Mouse (Mus musculus) cerebellum, postnatal 4 days (tissue): ENCODE results near the gene Slc2a6.

Experiments
- DNase-seq, 2 experiments: peaks; one replicate each; pipeline ENCODE4 v3.0.0; 2022; ENCODE audit warnings: low spot score in 2 of 2, mixed read lengths in 1 of 2

Gene Slc2a6

GRCm38 (mm10) chr2:27036003-27036402 is 8.2 kb upstream of the Slc2a6 start:
- DNase-seq = no peak

DNA sequence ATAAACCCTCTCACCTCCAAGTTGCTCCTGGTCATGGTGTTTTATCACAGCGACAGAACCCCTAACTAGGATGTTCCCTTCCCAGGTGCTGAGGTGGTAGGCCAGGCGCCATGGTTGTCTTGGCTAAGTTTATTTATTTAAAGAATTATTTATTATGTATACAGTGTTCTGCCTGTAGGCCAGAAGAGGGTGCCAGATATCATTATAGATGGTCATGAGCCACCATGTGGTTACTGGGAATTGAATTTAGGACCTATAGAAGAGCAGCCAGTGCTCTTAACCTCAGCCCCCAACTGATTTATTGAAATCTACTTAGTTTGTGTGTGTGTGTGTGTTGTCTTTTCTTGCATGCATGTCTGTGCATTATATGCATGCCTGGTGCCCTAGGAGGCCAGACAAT is 4.6 kb upstream of the Slc2a6 start:
- no peak for DNase-seq

DNA sequence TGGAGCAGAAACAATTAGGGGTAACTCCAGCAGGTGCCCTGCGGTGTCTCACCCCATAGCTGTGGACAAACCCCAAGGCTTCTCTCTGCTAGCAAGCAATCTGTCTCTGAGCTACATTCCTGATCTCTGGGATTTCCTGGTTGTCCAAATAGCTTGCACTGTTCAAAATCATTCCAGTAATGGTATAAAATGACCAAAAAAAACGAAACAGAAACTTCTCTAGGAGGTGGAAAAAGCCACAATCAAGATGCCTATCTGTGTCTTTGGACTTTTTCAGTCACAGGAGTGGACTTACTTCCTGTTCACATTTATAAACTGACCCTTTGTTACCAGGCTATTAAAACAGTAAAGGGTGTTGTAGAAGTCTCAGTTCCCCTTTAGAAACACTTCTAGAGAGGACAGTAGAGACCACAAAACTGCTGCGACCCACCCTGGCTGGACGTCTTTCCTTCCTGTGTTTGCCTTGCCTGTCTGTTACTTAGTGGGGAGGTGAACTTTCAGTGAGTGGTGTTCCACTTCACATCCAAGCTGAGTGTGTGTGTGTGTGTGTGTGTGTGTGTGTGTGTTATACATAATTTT is 728 bp upstream of the Slc2a6 start:
- DNase-seq = no peak

GRCm38 (mm10) chr2:27026857-27027617 is 761 bp downstream of the Slc2a6 start:
- no peak for DNase-seq

DNA sequence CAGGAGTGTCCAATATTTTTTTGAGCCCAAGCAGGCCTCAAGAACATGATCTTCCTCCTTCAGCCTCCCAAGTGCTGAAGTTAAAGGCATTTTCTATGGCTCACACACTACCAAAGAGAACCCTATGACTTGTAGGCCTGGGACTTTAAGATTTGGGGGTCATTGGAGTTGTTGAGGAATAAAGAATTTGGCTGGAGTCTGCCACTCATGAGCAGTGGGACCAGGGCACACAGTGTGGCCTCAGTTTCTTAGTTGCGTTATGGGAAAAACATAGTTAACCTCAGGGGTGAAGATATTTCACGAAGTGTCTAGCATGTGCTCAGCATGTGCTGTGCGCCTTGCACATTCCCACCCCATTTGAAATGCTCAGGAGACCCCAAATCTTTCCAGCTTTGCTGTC is 1.5 kb downstream of the Slc2a6 start:
- no peak for DNase-seq

DNA sequence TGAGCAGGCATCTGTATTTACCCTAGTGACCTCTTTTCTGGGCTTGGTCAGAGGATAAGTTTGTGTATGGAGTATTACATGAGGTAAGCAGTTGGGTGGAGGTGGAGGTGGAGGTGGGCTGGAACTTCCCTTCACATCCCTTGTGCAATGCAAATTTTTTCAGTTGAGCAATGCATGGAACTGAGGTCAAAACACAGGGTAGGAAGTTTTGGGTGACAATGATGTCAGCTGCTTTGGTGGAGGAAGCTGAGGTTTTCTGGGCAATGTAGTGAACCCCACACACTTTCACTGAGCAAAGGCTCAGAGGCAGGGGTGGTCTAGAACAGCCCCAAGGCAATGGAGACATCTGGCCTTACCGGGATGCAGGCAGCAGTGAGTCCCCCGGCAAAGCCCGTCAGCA is 2.3 kb downstream of the Slc2a6 start:
- DNase-seq = no peak

DNA sequence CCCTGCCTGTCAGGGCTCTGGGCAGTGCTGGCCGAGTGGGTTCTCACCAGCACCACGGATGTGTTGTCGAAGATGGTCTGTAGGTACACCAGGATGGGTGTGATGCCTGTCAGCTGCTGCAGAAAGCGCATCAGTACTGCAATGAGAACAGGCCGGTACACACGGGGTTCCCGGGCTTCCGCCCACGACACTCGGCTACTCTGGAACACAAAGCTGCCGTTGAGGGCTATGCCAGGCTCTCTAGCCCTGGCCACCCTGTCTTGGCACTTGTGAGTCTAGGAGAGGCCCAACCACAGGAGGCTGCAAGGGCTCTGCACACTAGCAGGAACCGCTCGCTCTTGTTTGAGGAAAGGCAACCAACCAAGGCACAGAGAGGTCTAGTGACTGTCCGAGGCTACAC is 3.7 kb downstream of the Slc2a6 start:
- no peak for DNase-seq

- DNase-seq = no peak
Observed at GRCm38 (mm10) chr2:27022612-27023011, 5.2 kb downstream of the Slc2a6 start.

DNA sequence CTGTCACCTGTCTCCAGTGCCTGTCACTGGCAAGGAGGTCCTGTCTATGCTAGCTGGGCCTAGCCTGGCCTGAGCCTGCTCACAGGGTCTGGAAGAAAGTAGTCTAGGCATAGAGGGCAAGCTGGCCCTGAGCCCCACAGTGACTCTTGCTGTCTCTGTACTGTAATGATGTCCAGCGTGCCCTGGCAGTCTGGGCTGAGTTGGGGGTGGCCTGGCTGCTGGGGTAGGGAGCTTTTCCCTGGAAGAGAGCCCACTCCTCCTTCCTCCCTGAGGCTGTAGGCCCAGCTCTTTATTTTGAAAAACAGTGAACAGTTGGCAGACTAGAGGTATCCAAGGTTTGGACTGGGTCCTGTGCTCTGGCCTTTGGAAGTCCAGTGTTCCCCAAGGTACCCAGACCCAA is 6.7 kb downstream of the Slc2a6 start:
- no peak for DNase-seq

- DNase-seq = no peak
Observed at GRCm38 (mm10) chr2:27019530-27019929, 8.3 kb downstream of the Slc2a6 start.

- DNase-seq = peak in 1 of 2 experiments; percentile 78
Observed at GRCm38 (mm10) chr2:27017802-27018201, 10.0 kb downstream of the Slc2a6 start.

DNA sequence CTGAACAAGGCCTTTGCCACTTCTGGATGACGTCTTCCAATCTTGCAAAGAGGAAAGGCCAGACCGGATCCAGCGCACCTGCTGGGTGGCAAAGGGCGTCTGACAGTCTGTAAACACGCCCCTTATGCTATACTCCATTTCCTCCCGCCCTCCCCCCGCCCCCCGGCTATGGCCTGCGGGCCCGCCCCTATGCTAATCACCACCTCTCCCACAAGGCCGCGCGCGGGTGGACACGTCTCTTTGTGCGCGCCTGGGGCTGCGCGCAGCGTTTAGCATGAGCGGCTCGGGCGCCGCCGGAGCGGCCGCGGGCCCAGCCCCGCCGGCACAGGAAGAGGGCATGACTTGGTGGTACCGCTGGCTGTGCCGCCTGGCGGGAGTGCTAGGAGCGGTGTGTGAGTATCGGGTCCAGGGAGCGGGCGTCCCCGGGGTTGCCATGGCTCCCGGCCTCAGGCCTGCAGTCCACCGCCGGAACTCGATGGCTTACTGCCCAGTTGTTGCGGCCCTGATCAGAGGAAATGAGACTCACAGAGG is 18.0 kb downstream of the Slc2a6 start, which contains the start of gene Cacfd1:
TSS of gene Cacfd1 (plus strand) at position 213 of the 531 bp plus-strand sequence.
- DNase-seq = peak; percentile 66 to 78

DNA sequence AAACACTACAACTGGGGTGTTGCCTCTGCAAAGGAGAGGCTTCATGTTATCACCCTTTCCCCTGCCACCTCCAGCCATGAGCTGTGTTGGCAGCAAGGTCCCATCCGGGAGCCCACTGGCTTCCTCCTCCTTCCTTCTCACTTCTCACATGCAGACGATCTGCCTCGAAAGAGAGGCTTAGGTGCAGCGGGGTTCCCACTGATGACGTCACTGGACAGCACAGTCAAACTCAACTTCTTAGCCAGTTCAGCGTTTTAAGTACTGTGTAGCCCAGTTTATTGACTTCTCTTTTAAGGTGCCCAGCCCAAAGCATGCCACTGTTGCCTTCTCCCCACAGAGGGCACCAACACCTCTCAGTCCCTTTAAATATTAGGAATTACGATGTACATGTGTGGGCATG is 20.1 kb downstream of the Slc2a6 start:
- no peak for DNase-seq

DNA sequence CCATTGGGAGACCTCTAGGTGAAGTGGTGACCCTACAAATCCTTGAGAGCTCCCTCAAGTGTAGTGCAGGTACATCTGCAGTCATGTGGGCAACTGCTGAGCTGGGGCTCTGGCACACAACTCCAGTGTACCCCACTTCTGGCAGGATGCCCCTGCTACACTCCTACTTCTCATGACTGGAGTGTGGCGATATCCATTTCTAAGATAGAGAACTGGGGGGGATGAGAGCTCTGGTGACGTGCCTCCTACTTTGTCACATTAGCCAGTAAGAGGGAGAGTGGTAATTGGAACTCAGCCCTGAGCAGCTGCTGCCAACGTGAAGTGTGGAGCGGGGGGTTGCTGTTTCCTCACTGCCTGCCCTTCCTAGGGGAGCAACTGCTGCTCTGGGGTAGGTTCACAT is 21.5 kb downstream of the Slc2a6 start:
- DNase-seq = no peak

DNA sequence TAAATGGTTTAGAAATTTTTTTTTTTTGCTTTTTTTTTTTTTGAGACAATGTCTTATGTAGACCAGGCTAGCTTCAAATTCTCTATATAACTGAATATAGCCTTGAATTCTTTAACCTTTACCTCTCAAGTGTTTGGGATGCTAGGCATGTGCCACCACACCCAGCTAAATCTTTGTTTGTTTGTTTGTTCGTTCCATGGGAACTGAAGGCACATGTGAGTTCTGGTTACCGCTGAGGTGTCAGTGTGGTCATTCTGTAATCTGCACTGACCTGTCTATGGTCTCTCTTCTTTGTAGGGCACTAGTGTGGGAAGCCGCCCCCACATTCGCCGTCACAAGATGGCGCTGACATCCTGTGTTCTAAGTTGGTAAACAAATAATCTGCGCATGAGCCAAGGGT is 29.8 kb downstream of the Slc2a6 start:
- DNase-seq = no peak

GRCm38 (mm10) chr2:26997498-26997897 is 30.3 kb downstream of the Slc2a6 start:
- no peak for DNase-seq

DNA sequence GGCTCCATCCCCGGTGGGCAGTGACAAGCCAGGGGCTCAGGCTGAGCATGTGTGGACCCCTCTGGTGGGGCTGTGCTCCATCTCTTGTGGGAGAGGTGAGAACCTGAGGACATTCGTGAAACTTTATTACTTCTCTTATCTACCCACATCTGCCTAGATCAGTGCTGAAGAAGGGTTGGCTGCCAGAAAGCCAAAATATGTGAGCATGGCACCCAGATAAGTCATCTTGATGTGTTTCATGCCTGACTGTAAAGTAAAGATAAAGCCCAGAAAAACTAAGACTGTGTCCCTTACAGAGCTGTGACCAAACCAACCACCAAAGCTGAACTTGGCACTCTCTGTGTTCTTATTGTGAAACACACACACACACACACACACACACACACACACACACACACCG is 33.9 kb downstream of the Slc2a6 start:
- no peak for DNase-seq

DNA sequence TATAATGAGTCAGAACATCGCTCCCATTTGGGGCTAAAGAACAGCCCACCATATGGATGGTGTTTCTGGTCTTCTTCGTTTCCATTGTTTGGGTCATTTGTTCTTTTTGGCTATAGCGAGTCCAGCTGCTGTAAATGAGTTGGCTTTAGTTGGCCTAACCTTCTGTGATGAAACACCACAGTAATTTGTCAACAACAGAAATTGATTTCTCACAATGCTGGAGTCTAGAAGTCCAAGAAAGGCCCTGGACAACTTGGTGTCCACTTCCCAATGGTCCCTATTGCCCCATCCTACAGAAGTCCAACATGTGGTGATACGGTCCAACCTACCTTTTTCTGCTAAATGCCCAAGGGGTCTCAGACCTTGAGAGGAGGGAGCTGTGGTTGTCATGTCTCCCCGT is 43.2 kb downstream of the Slc2a6 start:
- DNase-seq = no peak

GRCm38 (mm10) chr2:26984179-26984578 is 43.6 kb downstream of the Slc2a6 start:
- no peak for DNase-seq

GRCm38 (mm10) chr2:26980361-26980760 is 47.4 kb downstream of the Slc2a6 start:
- DNase-seq = no peak

DNA sequence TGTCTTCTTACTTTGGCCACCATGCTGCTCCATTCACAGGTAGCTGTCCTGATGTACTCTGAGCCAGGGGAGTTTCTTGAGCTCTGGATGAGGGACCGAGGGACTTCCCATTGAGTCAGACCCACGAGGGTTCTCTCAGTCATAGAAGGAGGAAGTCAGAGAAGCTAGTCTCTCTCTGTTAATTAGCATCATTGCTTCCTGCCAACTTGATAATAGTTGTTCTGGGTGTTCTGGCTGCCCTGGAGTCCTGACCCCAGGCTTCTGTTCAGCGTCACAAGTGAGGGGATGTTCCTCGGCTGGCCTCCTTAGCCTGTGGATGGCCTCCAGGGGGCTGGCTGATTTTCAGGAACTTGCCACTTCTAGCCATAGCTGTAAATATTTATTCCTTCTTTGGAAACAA is 53.8 kb downstream of the Slc2a6 start:
- DNase-seq = no peak

DNA sequence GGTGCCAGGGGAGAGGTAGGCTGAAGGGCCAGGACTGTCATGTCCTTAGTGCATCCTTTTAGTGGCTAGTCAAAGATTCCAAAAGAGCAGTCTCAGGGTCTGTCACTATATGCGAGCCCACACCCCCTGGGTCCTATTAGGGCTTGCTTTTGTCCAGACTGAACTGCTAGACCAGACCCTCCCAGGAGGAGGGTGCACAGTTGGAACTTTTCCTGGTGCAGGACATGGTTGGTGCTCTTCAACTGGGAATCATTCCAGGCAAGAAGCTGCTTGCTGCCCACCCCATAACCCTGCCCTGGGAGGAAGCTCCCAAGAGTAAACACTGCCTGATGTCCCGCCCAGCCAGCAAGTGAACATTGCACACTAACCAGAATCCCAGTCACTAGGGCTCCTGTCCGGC is 54.7 kb downstream of the Slc2a6 start, which contains the start of gene Adamts13:
TSS of gene Adamts13 (plus strand) at position 301 of the 400 bp plus-strand sequence.
- no peak for DNase-seq
